Mouse (Mus musculus): ENCODE data around the gene Pttg1ip.
A peak's percentile ranks its signal among the peaks of the same experiment; 100 is the strongest.

Gene Pttg1ip

DNA sequence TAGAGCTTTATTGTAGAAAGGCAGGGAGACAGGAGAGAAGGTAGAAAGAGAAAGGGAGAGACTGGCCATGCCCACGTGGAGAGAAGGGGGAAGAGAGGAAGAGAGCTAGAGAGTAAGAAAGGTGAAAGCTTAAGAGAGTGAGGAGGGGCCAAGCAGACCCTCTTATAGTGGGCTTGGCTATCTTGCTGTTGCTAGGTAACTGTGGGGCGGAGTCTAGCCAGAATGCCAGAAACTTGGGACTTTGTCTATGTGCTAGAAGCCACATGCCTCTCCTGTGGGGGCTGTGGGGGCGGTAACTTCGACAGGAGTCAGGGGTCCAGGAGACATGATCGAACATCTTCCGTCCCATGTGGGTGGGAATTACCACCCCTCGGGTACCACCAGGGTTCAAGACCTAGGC, 12.0 kb upstream of the Pttg1ip start:
- no peak for DNase-seq (ENCODE audit: low spot score in 2 of 2)

GRCm38 (mm10) chr10:77569973-77570658, 11.4 kb upstream of the Pttg1ip start:
- no peak for DNase-seq (ENCODE audit: low spot score in 2 of 2)

- no peak for DNase-seq (ENCODE audit: low spot score in 2 of 2)
Observed at GRCm38 (mm10) chr10:77572225-77572624, 9.3 kb upstream of the Pttg1ip start.

DNA sequence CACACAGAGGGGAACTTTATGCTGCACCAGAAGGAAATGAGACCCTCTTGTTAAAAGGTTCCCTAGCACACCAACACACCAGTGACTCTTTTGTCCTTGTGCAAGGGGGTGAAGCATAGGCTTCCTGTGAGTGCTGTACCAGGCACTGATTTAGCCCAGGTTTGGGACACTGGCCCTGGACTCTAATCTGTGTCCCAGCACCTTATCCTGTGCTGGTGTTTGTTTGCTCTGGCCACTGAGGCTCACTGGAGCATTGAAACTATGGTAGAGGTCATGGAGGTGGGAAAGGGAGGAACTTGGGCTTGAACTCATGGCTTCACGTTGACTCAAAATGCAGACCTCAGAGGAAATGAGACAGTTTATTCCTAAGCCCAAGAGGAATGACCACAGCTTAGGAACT, 8.4 kb upstream of the Pttg1ip start:
- DNase-seq (ENCODE audit: low spot score in 2 of 2): no peak

DNA sequence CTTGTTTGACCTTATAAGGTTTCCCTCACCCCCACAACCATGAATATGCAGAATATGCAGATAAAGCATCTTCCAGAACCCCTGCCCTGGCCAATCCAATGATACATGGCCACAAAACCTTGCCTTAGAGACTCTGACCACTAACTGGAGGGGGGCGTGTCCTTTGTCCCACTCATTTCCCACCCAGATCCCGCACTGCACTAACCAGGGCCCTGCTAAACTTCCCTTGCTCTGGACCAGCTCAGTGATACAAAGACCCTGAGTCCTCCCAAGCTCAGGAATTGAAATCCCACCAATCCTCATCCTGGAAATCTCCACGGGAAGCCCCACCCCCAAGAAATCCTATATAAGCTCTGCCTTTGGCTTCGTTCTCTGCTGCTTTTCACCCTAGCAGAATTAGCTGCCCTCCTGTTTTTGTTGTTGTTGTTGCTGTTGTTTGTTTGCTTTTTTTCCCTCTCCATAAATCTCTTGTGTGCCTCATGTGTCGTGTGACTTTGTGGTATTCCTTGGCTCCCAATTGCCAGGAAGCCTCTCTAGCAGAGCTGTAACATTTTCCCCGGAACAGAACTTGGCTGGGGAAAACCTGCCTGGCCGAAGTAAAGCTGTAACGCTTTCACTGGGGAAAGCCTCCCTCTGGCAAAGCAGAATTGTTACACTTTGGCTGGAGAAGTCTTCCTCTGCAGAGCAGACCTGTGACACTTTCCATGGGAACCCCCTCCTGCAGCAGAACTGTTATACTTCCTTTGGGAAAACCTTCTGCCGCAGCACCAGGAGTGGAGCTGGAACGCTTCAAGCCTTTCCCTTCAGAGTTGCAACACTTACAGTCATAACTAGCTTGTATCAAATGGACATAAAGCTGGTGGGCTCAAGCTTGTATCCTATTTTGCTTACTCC, 1.2 kb upstream of the Pttg1ip start:
- no peak for DNase-seq (ENCODE audit: low spot score in 2 of 2)

DNA sequence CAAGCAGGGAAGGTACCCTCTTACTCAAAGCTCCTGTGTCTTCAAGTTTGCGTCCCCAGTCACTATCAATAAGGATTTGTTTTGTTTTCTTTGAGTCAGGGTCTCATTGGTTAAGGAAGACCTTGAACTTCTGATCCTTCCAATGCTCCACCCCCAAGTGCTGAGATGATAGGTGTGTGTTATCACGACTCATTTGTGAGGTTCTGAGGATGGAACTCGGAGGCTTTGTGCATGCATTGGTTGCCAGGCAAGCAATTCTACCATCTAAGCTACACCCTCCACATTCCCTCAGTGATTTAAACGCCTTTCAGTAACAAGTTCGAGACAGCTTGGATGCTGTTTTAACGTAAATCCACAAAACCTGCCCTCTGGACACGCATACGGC, 505 bp upstream of the Pttg1ip start:
- DNase-seq (ENCODE audit: low spot score in 2 of 2): no peak

GRCm38 (mm10) chr10:77582285-77582618, 732 bp downstream of the Pttg1ip start:
- no peak for DNase-seq (ENCODE audit: low spot score in 2 of 2)

GRCm38 (mm10) chr10:77583795-77584422, 2.4 kb downstream of the Pttg1ip start:
- no peak for DNase-seq (ENCODE audit: low spot score in 2 of 2)

GRCm38 (mm10) chr10:77586637-77587036, 5.1 kb downstream of the Pttg1ip start:
- DNase-seq (ENCODE audit: low spot score in 2 of 2): no peak

- no peak for DNase-seq (ENCODE audit: low spot score in 2 of 2)
Observed at GRCm38 (mm10) chr10:77587091-77587775, 5.7 kb downstream of the Pttg1ip start.

GRCm38 (mm10) chr10:77588036-77588435, 6.5 kb downstream of the Pttg1ip start:
- no peak for DNase-seq (ENCODE audit: low spot score in 2 of 2)

DNA sequence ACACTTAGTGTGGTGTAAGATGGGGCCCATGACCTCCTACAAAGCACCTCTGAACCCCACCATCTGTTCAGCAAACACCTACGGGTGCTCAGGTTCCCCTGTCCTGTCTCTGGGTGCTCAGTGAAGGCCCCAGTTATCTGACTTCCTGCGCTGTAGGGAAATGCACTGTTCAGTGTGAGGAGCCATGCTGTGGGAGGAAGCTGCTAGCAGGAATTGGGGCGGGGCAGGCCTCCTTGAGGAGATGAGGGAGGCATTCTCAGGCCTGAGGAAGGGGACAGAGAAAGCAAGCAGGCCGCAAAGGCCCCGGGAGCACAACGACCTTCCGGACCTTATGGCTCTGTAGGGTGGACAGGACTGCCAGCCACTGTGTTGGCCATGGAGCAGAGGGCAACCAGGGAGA, 7.6 kb downstream of the Pttg1ip start:
- no peak for DNase-seq (ENCODE audit: low spot score in 2 of 2)

GRCm38 (mm10) chr10:77589749-77590148, 8.2 kb downstream of the Pttg1ip start:
- no peak for DNase-seq (ENCODE audit: low spot score in 2 of 2)

DNA sequence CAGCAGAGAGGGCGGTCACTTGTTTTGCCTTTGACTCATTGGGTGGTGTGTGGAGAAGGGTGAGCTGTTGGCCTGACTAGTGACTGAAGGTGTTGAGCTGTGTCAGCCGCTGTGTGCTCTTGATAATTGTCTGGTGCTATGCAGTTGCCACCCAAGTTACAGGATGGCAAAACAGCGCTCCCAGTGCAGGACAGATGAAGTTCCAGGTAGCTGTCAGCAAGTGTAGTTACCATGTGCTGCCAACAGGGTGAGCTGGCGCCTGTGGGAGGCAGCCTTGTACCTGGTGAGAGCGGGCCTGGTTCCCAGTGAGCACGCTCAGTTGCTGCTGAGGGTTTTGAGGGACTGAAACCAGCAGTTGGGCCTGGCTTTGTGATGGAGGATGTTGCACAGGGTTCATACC, 9.3 kb downstream of the Pttg1ip start:
- DNase-seq (ENCODE audit: low spot score in 2 of 2): no peak

GRCm38 (mm10) chr10:77591546-77591945, 10.0 kb downstream of the Pttg1ip start:
- DNase-seq (ENCODE audit: low spot score in 2 of 2): peak; percentile 75 to 91

GRCm38 (mm10) chr10:77596060-77596459, 14.5 kb downstream of the Pttg1ip start:
- no peak for DNase-seq (ENCODE audit: low spot score in 2 of 2)

- no peak for DNase-seq (ENCODE audit: low spot score in 2 of 2)
Observed at GRCm38 (mm10) chr10:77603021-77603420, 21.5 kb downstream of the Pttg1ip start.

DNA sequence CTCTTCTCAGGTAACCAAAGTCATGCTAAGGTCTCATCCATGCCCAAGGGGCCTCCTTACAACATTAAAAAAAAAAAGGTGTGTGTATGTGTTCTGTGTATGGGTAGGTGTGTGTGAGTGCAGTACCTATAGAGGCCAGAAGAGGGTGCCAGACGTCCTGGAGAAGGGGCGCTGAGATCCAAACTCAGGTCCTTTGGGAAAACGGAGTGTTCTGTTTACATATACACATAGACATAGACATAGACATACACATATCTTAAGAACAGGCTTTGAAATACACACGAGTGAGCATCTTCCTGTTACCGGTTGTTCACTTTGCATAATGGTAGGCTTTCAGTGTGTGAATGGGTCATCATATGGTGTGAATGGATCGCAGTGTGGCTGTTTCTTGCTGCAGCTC, 22.6 kb downstream of the Pttg1ip start:
- DNase-seq (ENCODE audit: low spot score in 2 of 2): no peak

- DNase-seq (ENCODE audit: low spot score in 2 of 2): no peak
Observed at GRCm38 (mm10) chr10:77604958-77605357, 23.4 kb downstream of the Pttg1ip start.

DNA sequence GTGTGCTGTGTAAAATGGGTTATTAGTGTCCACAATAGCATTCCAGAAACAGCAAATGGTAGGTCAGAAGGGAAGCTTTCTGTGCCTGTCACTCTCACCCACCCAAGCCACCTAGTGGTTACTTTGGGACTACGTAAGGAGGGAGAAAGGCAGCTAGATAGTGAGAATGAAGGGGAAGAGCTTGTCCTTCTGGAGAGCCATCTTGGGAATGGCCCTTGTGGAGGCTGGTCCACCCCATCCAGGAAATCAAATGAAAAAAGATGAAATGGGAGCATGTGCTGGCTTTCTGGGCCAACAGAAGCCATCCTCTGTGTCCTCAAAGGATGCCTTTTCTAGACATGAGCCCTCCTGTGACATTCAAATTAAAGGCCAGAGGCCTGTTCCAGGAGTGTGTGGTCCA, 23.8 kb downstream of the Pttg1ip start:
- no peak for DNase-seq (ENCODE audit: low spot score in 2 of 2)

- peak; percentile 90 for DNase-seq (ENCODE audit: low spot score in 2 of 2)
Observed at GRCm38 (mm10) chr10:77605908-77606826, 24.6 kb downstream of the Pttg1ip start, which contains the start of the genes Sumo3 and Gm49325. Gene Sumo3, plus strand, starts transcription at chr10:77606097. Gene Gm49325, plus strand, starts transcription at chr10:77606197.

All from right cerebral cortex, postnatal 36 days (tissue).